Mouse (Mus musculus): ENCODE measurements around the gene Slf2.
A peak's percentile ranks its signal among the peaks of the same experiment; 100 is the strongest.

DNA sequence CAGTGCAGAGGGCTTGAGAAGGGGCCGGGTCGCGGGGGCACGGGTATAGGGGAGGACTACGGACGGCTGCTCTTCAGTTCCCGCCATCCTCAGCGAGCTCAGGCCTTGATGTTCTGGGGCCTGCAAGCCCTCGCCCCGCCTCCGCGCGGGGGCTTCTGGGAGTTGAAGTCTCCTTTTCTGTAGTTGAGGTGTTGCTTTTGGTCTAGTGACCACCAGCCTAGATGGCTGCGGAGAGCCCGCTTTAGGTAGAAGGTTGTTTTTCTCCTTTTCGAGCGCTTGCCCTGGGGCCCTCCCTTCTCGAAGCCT, 456 bp downstream of the Slf2 start:
- TF ChIP-seq CTCF (IDR thresholded peaks at IDR 0.05; ENCODE audit: borderline replicate concordance, control insufficient read depth, extremely low read depth, insufficient read depth, low read length, poor library complexity) (no peak), POLR2A (IDR thresholded peaks at IDR 0.05; ENCODE audit: control insufficient read depth, extremely low read depth, insufficient read depth, low read length, poor library complexity) (peak; percentile 26; the same call in 1 of the 2 replicates)

Data from thymus, adult 2 months (tissue).